Mouse (Mus musculus): ENCODE results near the gene Runx3. TPM values are rescaled to one million over a fixed set of nuclear protein-coding genes. Genes with fewer than 3 reads are reported as not detected.

Gene Runx3
- polyA plus RNA-seq, 1 experiment: 20.8 TPM

DNA sequence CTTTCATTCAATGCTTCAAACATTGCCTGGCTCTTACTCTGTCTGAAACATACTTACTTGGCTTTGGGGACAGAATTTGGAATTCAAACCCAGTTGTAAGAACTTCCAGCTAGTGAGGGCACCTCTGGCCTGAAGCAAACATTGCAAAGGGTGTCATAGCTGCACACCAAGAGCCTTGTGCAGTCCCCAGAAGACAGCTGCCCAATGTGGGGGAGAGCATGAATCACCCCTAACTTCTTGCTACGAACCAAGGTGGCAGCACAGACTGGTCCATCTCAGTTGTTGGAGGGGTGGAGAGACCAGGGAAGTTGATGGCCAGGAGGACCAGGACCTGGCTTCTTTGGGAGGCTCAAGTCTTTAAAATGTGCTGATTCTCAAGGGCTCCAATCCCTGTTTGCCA is 70.7 kb downstream of the Runx3 start:
- WGBS: 59% methylated on average over 1 of the region's 1 CpGs
- TF ChIP-seq POLR2A (IDR thresholded peaks at IDR 0.05; ENCODE audit: borderline replicate concordance, control insufficient read depth, low read depth, low read length) (no peak), CTCF (IDR thresholded peaks at IDR 0.05; ENCODE audit: control insufficient read depth, insufficient read depth, low read length) (no peak)
- Histone ChIP-seq H3K27ac (ENCODE audit: control insufficient read depth, insufficient read depth, low read depth, low read length, poor library complexity) (no peak overlapping the region), H3K4me3 (replicated peaks; ENCODE audit: control insufficient read depth, low read depth, low read length) (no peak overlapping the region), H3K4me1 (ENCODE audit: control insufficient read depth, insufficient read depth, low read length) (no peaks in the 10 kb centered on the region)

DNA sequence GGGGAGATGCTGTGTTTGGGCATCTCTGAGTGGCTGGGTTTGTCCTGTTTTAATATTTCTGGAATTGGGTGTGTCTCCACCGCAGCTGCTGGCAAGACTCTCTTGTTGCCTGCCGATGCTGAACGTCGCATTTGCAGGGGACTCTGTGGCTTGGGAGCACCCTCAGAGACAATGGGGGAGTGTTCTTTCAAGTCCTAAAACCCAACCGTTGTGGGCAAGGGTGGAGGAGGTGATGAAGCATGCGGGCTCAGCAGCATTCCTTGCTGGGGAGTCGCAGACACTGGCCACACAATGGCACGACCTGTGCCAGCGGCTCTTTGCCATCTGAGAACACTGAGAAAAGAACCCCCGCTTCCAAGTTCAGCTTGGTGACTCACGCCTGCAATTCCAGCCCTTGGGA is 71.2 kb downstream of the Runx3 start:
- Histone ChIP-seq H3K4me1 (ENCODE audit: control insufficient read depth, insufficient read depth, low read length) (no peaks in the 10 kb centered on the region), H3K4me3 (replicated peaks; ENCODE audit: control insufficient read depth, low read depth, low read length) (no peak overlapping the region), H3K27ac (ENCODE audit: control insufficient read depth, insufficient read depth, low read depth, low read length, poor library complexity) (no peak overlapping the region)
- WGBS: 76% methylated on average over 11 of the region's 11 CpGs
- no peak for TF ChIP-seq CTCF (IDR thresholded peaks at IDR 0.05; ENCODE audit: control insufficient read depth, insufficient read depth, low read length)
- no peak for TF ChIP-seq POLR2A (IDR thresholded peaks at IDR 0.05; ENCODE audit: borderline replicate concordance, control insufficient read depth, low read depth, low read length)

DNA sequence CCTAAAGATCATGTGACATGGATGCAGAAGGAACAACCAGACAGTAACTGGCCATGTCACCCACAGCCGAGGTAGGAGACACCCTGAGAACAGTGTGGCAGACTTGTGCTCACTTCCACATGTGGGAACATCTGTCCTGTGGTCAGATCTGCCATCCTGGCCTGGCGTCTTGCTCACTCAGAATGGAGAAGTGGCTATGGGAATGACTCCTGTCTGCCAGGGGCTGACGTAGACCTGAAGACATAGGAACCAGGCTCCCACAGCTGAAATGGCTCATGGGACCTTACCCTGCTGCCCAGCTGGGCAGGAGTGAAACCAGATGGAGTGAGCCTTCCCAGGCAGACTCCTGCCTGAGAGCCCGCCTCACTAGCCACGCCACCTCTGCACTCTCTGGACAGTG is 72.4 kb downstream of the Runx3 start:
- Histone ChIP-seq H3K4me3 (replicated peaks; ENCODE audit: control insufficient read depth, low read depth, low read length) (no peak overlapping the region), H3K4me1 (ENCODE audit: control insufficient read depth, insufficient read depth, low read length) (no peaks in the 10 kb centered on the region; the same call in 1 of the 2 replicates), H3K27ac (ENCODE audit: control insufficient read depth, insufficient read depth, low read depth, low read length, poor library complexity) (no peak overlapping the region; the same call in 1 of the 2 replicates)
- WGBS: 28% methylated on average over 5 of the region's 5 CpGs
- TF ChIP-seq CTCF (IDR thresholded peaks at IDR 0.05; ENCODE audit: control insufficient read depth, insufficient read depth, low read length) (no peak), POLR2A (IDR thresholded peaks at IDR 0.05; ENCODE audit: borderline replicate concordance, control insufficient read depth, low read depth, low read length) (no peak)

DNA sequence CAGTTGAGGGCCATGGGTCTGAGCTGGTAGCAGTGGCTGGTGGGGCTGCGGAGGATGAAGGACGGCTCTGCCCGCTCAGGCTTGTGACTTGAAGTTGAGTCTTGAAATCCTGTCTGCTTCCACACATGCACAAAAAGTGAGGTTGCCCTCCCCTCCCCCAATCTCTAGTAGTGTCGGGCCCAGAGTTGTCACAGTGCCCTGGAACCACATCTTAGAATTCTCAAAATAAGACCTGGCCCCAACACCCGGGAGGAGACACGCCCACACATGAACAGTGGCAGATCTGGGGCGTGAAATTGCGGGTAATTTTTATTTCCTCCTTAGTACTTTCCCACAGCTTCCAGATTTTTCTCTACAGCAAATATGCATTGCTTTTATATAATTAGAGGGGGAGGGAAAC is 77.4 kb downstream of the Runx3 start:
- Histone ChIP-seq H3K4me1 (ENCODE audit: control insufficient read depth, insufficient read depth, low read length) (no peaks in the 10 kb centered on the region; the same call in 1 of the 2 replicates), H3K27ac (ENCODE audit: control insufficient read depth, insufficient read depth, low read depth, low read length, poor library complexity) (no peak overlapping the region), H3K4me3 (replicated peaks; ENCODE audit: control insufficient read depth, low read depth, low read length) (no peak overlapping the region)
- no peak for TF ChIP-seq POLR2A (IDR thresholded peaks at IDR 0.05; ENCODE audit: borderline replicate concordance, control insufficient read depth, low read depth, low read length)
- TF ChIP-seq CTCF (IDR thresholded peaks at IDR 0.05; ENCODE audit: control insufficient read depth, insufficient read depth, low read length): no peak
- WGBS: 35% methylated on average over 8 of the region's 8 CpGs

DNA sequence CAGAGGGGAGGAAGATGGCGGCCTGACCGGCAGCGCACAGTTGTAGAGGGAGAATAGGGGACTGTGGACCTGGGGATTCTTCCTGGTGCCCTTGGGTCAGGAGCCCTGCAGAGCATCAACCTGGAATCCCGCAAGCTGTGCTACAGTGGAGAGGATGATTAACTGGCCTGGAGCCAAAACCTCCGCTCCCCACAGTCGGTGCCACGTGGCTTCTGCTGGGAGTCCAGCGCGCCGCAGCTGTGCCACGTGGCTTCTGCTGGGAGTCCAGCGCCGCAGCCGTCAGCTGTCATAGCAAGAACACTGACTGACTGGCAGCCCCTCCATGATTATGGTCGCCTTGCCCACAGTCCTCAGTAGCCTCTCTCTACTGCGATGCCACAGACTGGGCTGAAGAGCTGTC is 81.3 kb downstream of the Runx3 start:
- 81% methylated on average over 16 of the region's 16 CpGs for WGBS
- no peaks in the 10 kb centered on the region; the same call in 1 of the 2 replicates for H3K4me1 ChIP-seq (ENCODE audit: control insufficient read depth, insufficient read depth, low read length)
- H3K27ac ChIP-seq (ENCODE audit: control insufficient read depth, insufficient read depth, low read depth, low read length, poor library complexity): no peak overlapping the region
- TF ChIP-seq POLR2A (IDR thresholded peaks at IDR 0.05; ENCODE audit: borderline replicate concordance, control insufficient read depth, low read depth, low read length) (no peak), CTCF (IDR thresholded peaks at IDR 0.05; ENCODE audit: control insufficient read depth, insufficient read depth, low read length) (no peak)
- H3K4me3 ChIP-seq (replicated peaks; ENCODE audit: control insufficient read depth, low read depth, low read length): no peak overlapping the region

- Histone ChIP-seq H3K4me1 (ENCODE audit: control insufficient read depth, insufficient read depth, low read length) (no peaks in the 10 kb centered on the region; the same call in 1 of the 2 replicates), H3K4me3 (replicated peaks; ENCODE audit: control insufficient read depth, low read depth, low read length) (peak overlapping the region; percentile 63), H3K27ac (ENCODE audit: control insufficient read depth, insufficient read depth, low read depth, low read length, poor library complexity) (peak overlapping the region; percentile 86)
- 1% methylated on average over 14 of the region's 14 CpGs for WGBS
- TF ChIP-seq POLR2A (IDR thresholded peaks at IDR 0.05; ENCODE audit: borderline replicate concordance, control insufficient read depth, low read depth, low read length) (no peak), CTCF (IDR thresholded peaks at IDR 0.05; ENCODE audit: control insufficient read depth, insufficient read depth, low read length) (no peak)
Measured at GRCm38 (mm10) chr4:135203279-135203678, 82.8 kb downstream of the Runx3 start.

DNA sequence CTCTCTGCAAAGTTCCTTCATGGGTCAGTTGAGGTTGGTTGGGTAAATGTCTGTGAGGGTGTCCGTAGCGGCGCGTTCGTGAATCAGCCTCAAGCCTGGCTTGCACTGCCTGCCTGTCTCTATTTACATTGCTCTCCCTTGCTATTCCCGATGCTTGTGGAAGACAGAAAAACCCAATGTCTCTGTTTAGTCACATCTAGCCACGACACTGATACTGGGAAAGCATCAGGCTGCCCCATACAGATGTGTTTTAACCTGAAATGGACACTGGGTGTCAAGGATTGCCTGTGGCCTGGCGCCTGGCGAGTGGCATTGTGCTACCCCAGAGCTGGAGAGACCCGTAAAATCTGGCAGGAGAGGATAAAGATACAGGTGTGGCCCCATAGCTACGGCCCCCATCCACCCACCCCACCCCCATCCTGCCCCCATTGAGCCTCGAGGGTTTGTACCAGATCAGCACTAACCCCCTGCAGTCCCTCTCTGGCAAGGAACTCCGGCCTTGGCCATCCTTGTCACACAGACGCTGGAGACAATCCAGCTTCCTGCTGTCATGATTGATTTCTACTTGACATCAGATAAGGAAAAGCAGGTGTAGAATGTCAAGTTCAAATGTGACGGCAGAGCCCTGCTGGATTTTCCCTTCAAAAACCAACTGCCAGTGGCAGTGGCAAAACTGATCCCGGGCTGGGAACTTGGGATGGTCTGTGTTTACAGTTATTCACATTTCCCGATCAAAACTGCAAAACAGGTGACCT is 83.5 kb downstream of the Runx3 start:
- Histone ChIP-seq H3K4me3 (replicated peaks; ENCODE audit: control insufficient read depth, low read depth, low read length) (no peak overlapping the region), H3K4me1 (ENCODE audit: control insufficient read depth, insufficient read depth, low read length) (no peaks in the 10 kb centered on the region; the same call in 1 of the 2 replicates), H3K27ac (ENCODE audit: control insufficient read depth, insufficient read depth, low read depth, low read length, poor library complexity) (peak overlapping the region; percentile 69)
- WGBS: 21% methylated on average over 17 of the region's 17 CpGs
- no peak for TF ChIP-seq POLR2A (IDR thresholded peaks at IDR 0.05; ENCODE audit: borderline replicate concordance, control insufficient read depth, low read depth, low read length)
- no peak for TF ChIP-seq CTCF (IDR thresholded peaks at IDR 0.05; ENCODE audit: control insufficient read depth, insufficient read depth, low read length)

DNA sequence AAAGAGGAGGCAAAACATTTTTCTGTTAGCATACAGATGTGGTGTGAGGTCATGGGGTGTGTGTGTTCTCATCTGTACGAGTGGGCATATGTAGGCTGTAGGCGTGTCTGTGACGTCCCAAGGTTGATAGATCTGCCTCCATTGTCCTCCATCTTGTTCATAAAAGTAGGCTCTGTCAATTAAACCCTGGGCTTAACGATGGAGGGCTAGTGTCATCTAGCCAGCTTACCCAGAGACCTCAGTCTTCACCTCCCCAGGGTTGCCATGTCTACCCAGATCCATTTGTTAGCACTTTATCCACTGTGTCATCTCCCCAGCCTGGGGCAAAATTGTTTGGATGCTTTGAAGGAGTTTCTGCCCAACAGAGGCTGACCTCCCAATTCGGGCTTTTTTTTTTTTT is 84.2 kb downstream of the Runx3 start:
- Histone ChIP-seq H3K27ac (ENCODE audit: control insufficient read depth, insufficient read depth, low read depth, low read length, poor library complexity) (no peak overlapping the region), H3K4me3 (replicated peaks; ENCODE audit: control insufficient read depth, low read depth, low read length) (no peak overlapping the region), H3K4me1 (ENCODE audit: control insufficient read depth, insufficient read depth, low read length) (no peaks in the 10 kb centered on the region; the same call in 1 of the 2 replicates)
- no peak for TF ChIP-seq POLR2A (IDR thresholded peaks at IDR 0.05; ENCODE audit: borderline replicate concordance, control insufficient read depth, low read depth, low read length)
- TF ChIP-seq CTCF (IDR thresholded peaks at IDR 0.05; ENCODE audit: control insufficient read depth, insufficient read depth, low read length): no peak
- WGBS: 44% methylated on average over 5 of the region's 5 CpGs
